Mouse (Mus musculus) liver, embryonic 14.5 days (tissue): ENCODE results near the gene Kifc3. TPM values are rescaled to one million over a fixed set of nuclear protein-coding genes. Genes with fewer than 3 reads are reported as not detected.

Experiments used
- ATAC-seq: fragments of 200-750 bp; cut with Nextera tagmentation; 2 replicates; pipeline ENCODE4 v1.8.0; 2017; ENCODE audit warnings: moderate number of reproducible peaks, mild to moderate bottlenecking, moderate library complexity; ENCODE audit not compliant: insufficient read depth
- DNase-seq, 3 experiments: peaks; one replicate each; pipeline ENCODE4 v3.0.0-alpha.2; 2012 to 2013; ENCODE audit warnings: low read depth in 3 of 3, low spot score in 3 of 3
- H3K27ac ChIP-seq: fragments of 300-500 bp; sonication (generic); 2 replicates; pipeline ENCODE4 v1.5.1; 2014; ENCODE audit warnings: moderate library complexity, mild to moderate bottlenecking, control low read depth, inconsistent platforms
- H3K27me3 ChIP-seq: fragments of 300-500 bp; sonication (generic); 2 replicates; pipeline ENCODE4 v1.6.1; 2014; ENCODE audit warnings: mild to moderate bottlenecking, low read length, moderate library complexity; ENCODE audit not compliant: control insufficient read depth, insufficient read depth
- H3K36me3 ChIP-seq: fragments of 300-500 bp; sonication (generic); replicated peaks from 2 replicates; pipeline ENCODE4 v1.6.1; 2014; ENCODE audit warnings: low read depth; ENCODE audit not compliant: control insufficient read depth, insufficient read depth
- H3K4me1 ChIP-seq, 2 experiments: fragments of 200-500 bp in 1 of 2; fragments of 300-500 bp in 1 of 2; sonication (generic) in 1 of 2; replicated peaks; 2 replicates each; pipeline ENCODE4 v1.6.1; 2012 to 2014; ENCODE audit warnings: antibody characterized with exemption in 1 of 2, inconsistent platforms in 1 of 2, low read length in 1 of 2; ENCODE audit not compliant: control insufficient read depth in 2 of 2, insufficient read depth in 2 of 2
- H3K4me2 ChIP-seq: fragments of 300-500 bp; sonication (generic); 2 replicates; pipeline ENCODE4 v1.6.1; 2014; ENCODE audit warnings: low read depth, mild to moderate bottlenecking, control low read depth, moderate library complexity
- H3K4me3 ChIP-seq, 2 experiments: fragments of 200-500 bp in 1 of 2; fragments of 300-500 bp in 1 of 2; sonication (generic) in 1 of 2; 2 replicates each; pipeline ENCODE4 v1.5.1; 2012 to 2014; ENCODE audit warnings: low read depth in 2 of 2, low read length in 2 of 2, mild to moderate bottlenecking in 2 of 2, control low read depth in 1 of 2, inconsistent platforms in 1 of 2, moderate library complexity in 1 of 2; ENCODE audit not compliant: insufficient read depth in 1 of 2
- H3K9ac ChIP-seq: fragments of 300-500 bp; sonication (generic); replicated peaks from 2 replicates; pipeline ENCODE4 v1.6.1; 2014; ENCODE audit warnings: mild to moderate bottlenecking, control low read depth, moderate library complexity
- H3K9me3 ChIP-seq: fragments of 300-500 bp; sonication (generic); 2 replicates; pipeline ENCODE4 v1.6.1; 2016; ENCODE audit warnings: low read length, mixed read lengths; ENCODE audit not compliant: control insufficient read depth
- CTCF ChIP-seq: IDR thresholded peaks from 2 replicates; pipeline ENCODE4 v1.5.1; 2016; ENCODE audit warnings: antibody characterized with exemption, low read depth, control low read depth
- EP300 ChIP-seq: IDR thresholded peaks from 2 replicates; pipeline ENCODE4 v1.6.1; 2016; ENCODE audit warnings: antibody characterized with exemption, low read depth
- WGBS: fragments of 180-500 bp; shearing (Covaris S2); extraction: QIAGEN DNeasy Blood & Tissue Kit; methylation state at CpG from one replicate; pipeline ENCODE4 v1.1.7; 2014; ENCODE audit not compliant: insufficient replicate concordance; 5-methylcytosine and 5-hydroxymethylcytosine counted together
- polyA plus RNA-seq, 2 experiments: library from polyadenylated mRNA; depleted of rRNA in 1 of 2; stranded (reverse) in 1 of 2; unstranded in 1 of 2; fragments of >200 nt; fragmentation: Nextera tagmentation in 1 of 2; extraction: Ambion mirVana in 1 of 2; gene quantifications; 2 replicates each; pipeline versions ENCODE4 v1.2.1 to v1.2.3; 2012 to 2014

Kifc3 gene
- polyA plus RNA-seq, 2 experiments, result 2.5 to 4.0 TPM

DNA sequence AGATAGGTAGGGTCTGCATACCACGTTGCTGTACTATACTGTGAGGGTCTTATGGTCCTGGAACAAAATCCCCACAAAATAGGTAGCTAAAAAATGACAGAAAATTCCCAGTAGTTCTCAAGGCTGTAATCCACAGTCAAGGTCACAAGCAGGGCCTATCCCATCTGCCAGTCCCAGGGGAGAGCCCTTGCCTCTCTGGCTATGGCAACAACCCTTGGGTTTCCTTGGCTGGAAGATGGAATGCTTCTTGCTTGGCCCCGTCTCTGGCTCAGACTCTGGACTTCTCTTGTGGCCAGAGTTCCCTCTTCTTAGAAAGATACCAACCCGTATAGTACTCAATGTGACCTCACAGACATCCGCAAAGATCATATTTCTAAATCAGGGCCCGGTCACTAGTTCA, 47.3 kb downstream of the Kifc3 start:
- no peak overlapping the region for H3K27ac ChIP-seq
- no peak for ATAC-seq
- TF ChIP-seq CTCF, result no peak
- no peak for TF ChIP-seq EP300
- H3K9ac ChIP-seq, result no peak overlapping the region
- H3K4me2 ChIP-seq, result no peak overlapping the region
- no peaks in the 10 kb centered on the region for H3K36me3 ChIP-seq
- peaks cover 0 to 6% of the 10 kb centered on the region in 2 experiments; a peak in 1 of 4 replicates for H3K4me1 ChIP-seq
- no peak for DNase-seq
- no peak overlapping the region for H3K4me3 ChIP-seq
- WGBS, result 64% methylated on average over 5 of the region's 5 CpGs
- no peaks in the 10 kb centered on the region for H3K27me3 ChIP-seq
- H3K9me3 ChIP-seq, result no peaks in the 10 kb centered on the region

- no peak overlapping the region for H3K4me3 ChIP-seq
- H3K9me3 ChIP-seq, result no peaks in the 10 kb centered on the region
- H3K4me1 ChIP-seq, result peaks cover 0 to 8% of the 10 kb centered on the region in 2 experiments; a peak in 1 of 4 replicates
- no peak overlapping the region for H3K9ac ChIP-seq
- TF ChIP-seq CTCF (no peak), EP300 (no peak)
- H3K27ac ChIP-seq, result no peak overlapping the region
- no peak for DNase-seq
- WGBS, result 66% methylated on average over 6 of the region's 6 CpGs
- H3K4me2 ChIP-seq, result no peak overlapping the region
- H3K36me3 ChIP-seq, result no peaks in the 10 kb centered on the region
- no peak for ATAC-seq
- no peaks in the 10 kb centered on the region for H3K27me3 ChIP-seq
Observed at GRCm38 (mm10) chr8:95154654-95155053, 48.0 kb downstream of the Kifc3 start.

GRCm38 (mm10) chr8:95154056-95154455, 48.6 kb downstream of the Kifc3 start:
- WGBS, result 51% methylated on average over 4 of the region's 4 CpGs
- H3K9ac ChIP-seq, result no peak overlapping the region
- no peak overlapping the region for H3K27ac ChIP-seq
- ATAC-seq (no peak), DNase-seq (no peak)
- no peaks in the 10 kb centered on the region for H3K9me3 ChIP-seq
- H3K36me3 ChIP-seq, result no peaks in the 10 kb centered on the region
- no peaks in the 10 kb centered on the region for H3K27me3 ChIP-seq
- no peak overlapping the region for H3K4me3 ChIP-seq
- no peak overlapping the region for H3K4me2 ChIP-seq
- peaks cover 0 to 8% of the 10 kb centered on the region in 2 experiments; a peak in 1 of 4 replicates for H3K4me1 ChIP-seq
- TF ChIP-seq CTCF (no peak), EP300 (no peak)

DNA sequence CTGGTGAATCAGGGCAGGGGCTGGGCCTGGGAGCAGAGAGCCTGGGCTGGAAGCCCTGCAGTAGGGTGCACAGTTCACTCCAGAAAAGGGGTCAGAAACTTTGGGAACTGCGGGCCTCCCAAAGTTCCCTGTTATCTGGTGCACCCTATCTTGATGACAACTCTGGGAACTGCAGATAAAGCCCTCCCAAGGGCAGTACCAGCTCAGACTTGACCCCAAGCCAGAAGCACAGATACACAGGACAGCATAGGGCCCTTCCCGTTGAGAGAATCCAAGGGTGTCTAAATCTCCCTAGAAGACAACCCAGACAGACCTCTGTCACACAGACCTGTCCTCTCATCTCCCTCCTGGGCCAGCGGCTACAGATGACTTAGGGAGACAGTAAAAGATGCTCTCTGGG, 52.0 kb downstream of the Kifc3 start:
- 69% methylated on average over 3 of the region's 3 CpGs for WGBS
- Histone ChIP-seq H3K4me1 (peaks cover 0 to 8% of the 10 kb centered on the region in 2 experiments; a peak in 1 of 4 replicates), H3K4me2 (no peak overlapping the region), H3K9me3 (no peaks in the 10 kb centered on the region), H3K36me3 (no peaks in the 10 kb centered on the region), H3K27ac (no peak overlapping the region), H3K4me3 (no peak overlapping the region), H3K27me3 (no peaks in the 10 kb centered on the region), H3K9ac (no peak overlapping the region)
- DNase-seq, result no peak
- TF ChIP-seq EP300 (no peak), CTCF (no peak)
- no peak for ATAC-seq

- Histone ChIP-seq H3K9ac (no peak overlapping the region), H3K36me3 (no peaks in the 10 kb centered on the region), H3K27me3 (no peaks in the 10 kb centered on the region), H3K4me1 (peaks cover 0 to 2% of the 10 kb centered on the region in 2 experiments; a peak in 1 of 4 replicates), H3K4me3 (no peak overlapping the region), H3K4me2 (no peak overlapping the region), H3K27ac (no peak overlapping the region), H3K9me3 (no peaks in the 10 kb centered on the region)
- 8% methylated on average over 10 of the region's 10 CpGs for WGBS
- DNase-seq (no peak), ATAC-seq (no peak)
- TF ChIP-seq EP300 (no peak), CTCF (no peak)
Observed at GRCm38 (mm10) chr8:95149426-95149825, 53.2 kb downstream of the Kifc3 start.
